Mouse (Mus musculus): ENCODE data around the gene Zfp281.

GRCm38 (mm10) chr1:136673293-136673692, 48.6 kb downstream of the Zfp281 start:
- no peak for TF ChIP-seq POLR2A (IDR thresholded peaks at IDR 0.05; ENCODE audit: borderline replicate concordance, insufficient read depth, low read length)
- TF ChIP-seq CTCF (IDR thresholded peaks at IDR 0.05; ENCODE audit: borderline replicate concordance, insufficient read depth, low read depth, low read length), result no peak
